Mouse (Mus musculus) midbrain, embryonic 16.5 days (tissue): Measurements from ENCODE around the gene Ptpru. TPM values are rescaled to one million over a fixed set of nuclear protein-coding genes. Genes with fewer than 3 reads are reported as not detected.
"Not testable (repeated sequence)": the region's sequence is repeated elsewhere in the genome, so short reads cannot be mapped to it uniquely, and the experiment has no call there.

ENCODE experiments used
- ATAC-seq: fragments of 200-750 bp; cut with Nextera tagmentation; 2 replicates; pipeline ENCODE4 v1.8.0; 2017; ENCODE audit warnings: moderate TSS enrichment
- H3K27ac ChIP-seq: fragments of 300-500 bp; sonication (generic); 2 replicates; pipeline ENCODE4 v1.5.1; 2014; ENCODE audit warnings: mild to moderate bottlenecking, low read length, mixed read lengths
- H3K27me3 ChIP-seq: fragments of 300-500 bp; sonication (generic); 2 replicates; pipeline ENCODE4 v1.6.1; 2014; ENCODE audit warnings: low read depth, low read length, mixed read lengths; ENCODE audit not compliant: control insufficient read depth, insufficient read depth
- H3K36me3 ChIP-seq: fragments of 300-500 bp; sonication (generic); 2 replicates; pipeline ENCODE4 v1.6.1; 2014; ENCODE audit warnings: mild to moderate bottlenecking, low read length, moderate library complexity, mixed read lengths; ENCODE audit not compliant: control insufficient read depth, insufficient read depth
- H3K4me1 ChIP-seq: fragments of 300-500 bp; sonication (generic); 2 replicates; pipeline ENCODE4 v1.6.1; 2014; ENCODE audit warnings: mild to moderate bottlenecking, low read length, mixed read lengths; ENCODE audit not compliant: control insufficient read depth, insufficient read depth
- H3K4me2 ChIP-seq: fragments of 300-500 bp; sonication (generic); 2 replicates; pipeline ENCODE4 v1.6.1; 2014; ENCODE audit warnings: mild to moderate bottlenecking, low read length, mixed read lengths
- H3K4me3 ChIP-seq: fragments of 300-500 bp; sonication (generic); 2 replicates; pipeline ENCODE4 v1.5.1; 2014; ENCODE audit warnings: low read depth, mild to moderate bottlenecking, low read length, moderate library complexity, mixed read lengths
- H3K9ac ChIP-seq: fragments of 300-500 bp; sonication (generic); 2 replicates; pipeline ENCODE4 v1.6.1; 2014; ENCODE audit warnings: low read depth, low read length, mixed read lengths
- H3K9me3 ChIP-seq: fragments of 300-500 bp; sonication (generic); replicated peaks from 2 replicates; pipeline ENCODE4 v1.6.1; 2014; ENCODE audit warnings: mild to moderate bottlenecking, low read length, mixed read lengths; ENCODE audit not compliant: control insufficient read depth, poor library complexity, severe bottlenecking
- WGBS: fragments of 180-500 bp; shearing (Covaris S2); extraction: QIAGEN DNeasy Blood & Tissue Kit; methylation state at CpG from one replicate; pipeline ENCODE4 v1.1.7; 2014; 5-methylcytosine and 5-hydroxymethylcytosine counted together
- polyA plus RNA-seq: library from polyadenylated mRNA; unstranded; fragments of >200 nt; fragmentation: Nextera tagmentation; extraction: Ambion mirVana; gene quantifications from 2 replicates; pipeline ENCODE4 v1.2.1, GENCODE M21; 2015

Ptpru gene
- polyA plus RNA-seq, 1 experiment from 2014 or later, result 31.5 TPM

- H3K4me2 ChIP-seq, result no peak overlapping the region
- H3K4me1 ChIP-seq, result no peaks in the 10 kb centered on the region
- no peak for ATAC-seq
- H3K27me3 ChIP-seq, result no peaks in the 10 kb centered on the region
- H3K36me3 ChIP-seq, result no peaks in the 10 kb centered on the region
- H3K4me3 ChIP-seq, result no peak overlapping the region
- no peaks in the 10 kb centered on the region for H3K9me3 ChIP-seq
- no peak overlapping the region for H3K9ac ChIP-seq
- H3K27ac ChIP-seq, result no peak overlapping the region
- WGBS, result 73% methylated on average over 3 of the region's 3 CpGs
Observed at GRCm38 (mm10) chr4:131805255-131805654, 32.8 kb downstream of the Ptpru start.

- not testable (repeated sequence) for H3K9ac ChIP-seq, H3K4me3 ChIP-seq, H3K9me3 ChIP-seq, H3K36me3 ChIP-seq, H3K4me1 ChIP-seq, ATAC-seq, H3K27ac ChIP-seq, H3K4me2 ChIP-seq, H3K27me3 ChIP-seq
- 97% methylated on average over 5 of the region's 6 CpGs for WGBS
Observed at GRCm38 (mm10) chr4:131804732-131805131, 33.4 kb downstream of the Ptpru start.

GRCm38 (mm10) chr4:131803846-131804245 lies 34.2 kb downstream of the Ptpru start:
- Histone ChIP-seq H3K9me3 (no peaks in the 10 kb centered on the region), H3K4me3 (no peak overlapping the region), H3K27ac (no peak overlapping the region), H3K9ac (no peak overlapping the region), H3K4me1 (no peaks in the 10 kb centered on the region), H3K36me3 (no peaks in the 10 kb centered on the region), H3K4me2 (no peak overlapping the region), H3K27me3 (no peaks in the 10 kb centered on the region)
- WGBS, result 83% methylated on average over 9 of the region's 9 CpGs
- ATAC-seq, result no peak

- no peak overlapping the region for H3K4me3 ChIP-seq
- H3K36me3 ChIP-seq, result no peaks in the 10 kb centered on the region
- no peak overlapping the region for H3K9ac ChIP-seq
- H3K4me1 ChIP-seq, result no peaks in the 10 kb centered on the region
- H3K27me3 ChIP-seq, result no peaks in the 10 kb centered on the region
- no peak overlapping the region for H3K27ac ChIP-seq
- H3K9me3 ChIP-seq, result no peaks in the 10 kb centered on the region
- no peak for ATAC-seq
- no peak overlapping the region for H3K4me2 ChIP-seq
- WGBS, result 38% methylated on average over 4 of the region's 4 CpGs
Observed at GRCm38 (mm10) chr4:131798968-131799367, 39.1 kb downstream of the Ptpru start.

- Histone ChIP-seq H3K4me2 (no peak overlapping the region), H3K27ac (no peak overlapping the region), H3K4me3 (no peak overlapping the region), H3K9ac (no peak overlapping the region), H3K4me1 (no peaks in the 10 kb centered on the region), H3K9me3 (no peaks in the 10 kb centered on the region), H3K36me3 (no peaks in the 10 kb centered on the region), H3K27me3 (no peaks in the 10 kb centered on the region)
- no peak for ATAC-seq
- 48% methylated on average over 12 of the region's 12 CpGs for WGBS
Observed at GRCm38 (mm10) chr4:131797920-131798319, 40.2 kb downstream of the Ptpru start.

GRCm38 (mm10) chr4:131797483-131797882 lies 40.6 kb downstream of the Ptpru start:
- Histone ChIP-seq H3K9ac (no peak overlapping the region), H3K27ac (no peak overlapping the region), H3K4me3 (no peak overlapping the region), H3K36me3 (no peaks in the 10 kb centered on the region), H3K4me2 (no peak overlapping the region), H3K4me1 (no peaks in the 10 kb centered on the region), H3K9me3 (no peaks in the 10 kb centered on the region), H3K27me3 (no peaks in the 10 kb centered on the region)
- peak; percentile 32; the same call in 1 of the 2 replicates for ATAC-seq
- WGBS, result 65% methylated on average over 7 of the region's 7 CpGs

GRCm38 (mm10) chr4:131796312-131797080 lies 41.6 kb downstream of the Ptpru start:
- Histone ChIP-seq H3K4me2 (no peak overlapping the region), H3K36me3 (no peaks in the 10 kb centered on the region), H3K27ac (no peak overlapping the region), H3K9me3 (no peaks in the 10 kb centered on the region), H3K4me3 (no peak overlapping the region), H3K4me1 (no peaks in the 10 kb centered on the region), H3K27me3 (no peaks in the 10 kb centered on the region), H3K9ac (no peak overlapping the region)
- WGBS, result 75% methylated on average over 14 of the region's 14 CpGs
- ATAC-seq, result 0 out of 2 replicates have a peak, but pooled peaks have one; percentile 11

- Histone ChIP-seq H3K9ac (no peak overlapping the region), H3K27ac (no peak overlapping the region), H3K4me3 (no peak overlapping the region), H3K9me3 (no peaks in the 10 kb centered on the region), H3K27me3 (no peaks in the 10 kb centered on the region), H3K36me3 (no peaks in the 10 kb centered on the region), H3K4me1 (no peaks in the 10 kb centered on the region), H3K4me2 (no peak overlapping the region)
- 80% methylated on average over 7 of the region's 7 CpGs for WGBS
- no peak for ATAC-seq
Observed at GRCm38 (mm10) chr4:131786800-131787199, 51.3 kb downstream of the Ptpru start.

GRCm38 (mm10) chr4:131784034-131784433 lies 54.1 kb downstream of the Ptpru start:
- Histone ChIP-seq H3K36me3 (no peaks in the 10 kb centered on the region), H3K4me3 (no peak overlapping the region), H3K27me3 (no peaks in the 10 kb centered on the region), H3K9ac (no peak overlapping the region), H3K9me3 (no peaks in the 10 kb centered on the region), H3K4me1 (no peaks in the 10 kb centered on the region), H3K27ac (no peak overlapping the region), H3K4me2 (no peak overlapping the region)
- WGBS, result 12% methylated on average over 9 of the region's 9 CpGs
- no peak for ATAC-seq
